Mouse (Mus musculus) spleen, postnatal 10 days (tissue): ENCODE data around the gene D10Wsu102e.
"Not testable (repeated sequence)": the region's sequence is repeated elsewhere in the genome, so short reads cannot be mapped to it uniquely, and the experiment has no call there.

Experiments used
- DNase-seq, 2 experiments: peaks; one replicate each; pipeline ENCODE4 v3.0.0; 2021 to 2022; ENCODE audit warnings: low spot score in 2 of 2

D10Wsu102e gene

GRCm38 (mm10) chr10:83385330-83385910 lies 25.4 kb downstream of the D10Wsu102e start:
- no peak for DNase-seq

GRCm38 (mm10) chr10:83397336-83397735 lies 37.3 kb downstream of the D10Wsu102e start:
- no peak for DNase-seq

- not testable (repeated sequence) for DNase-seq
Observed at GRCm38 (mm10) chr10:83400896-83401295, 40.9 kb downstream of the D10Wsu102e start.

- no peak for DNase-seq
Observed at GRCm38 (mm10) chr10:83405031-83405430, 45.0 kb downstream of the D10Wsu102e start.

- DNase-seq: no peak
Observed at GRCm38 (mm10) chr10:83405711-83406110, 45.7 kb downstream of the D10Wsu102e start.

- DNase-seq: no peak
Observed at GRCm38 (mm10) chr10:83407141-83407540, 47.1 kb downstream of the D10Wsu102e start.

- not testable (repeated sequence) for DNase-seq
Observed at GRCm38 (mm10) chr10:83418466-83418865, 58.4 kb downstream of the D10Wsu102e start.

GRCm38 (mm10) chr10:83448582-83448981 lies 88.6 kb downstream of the D10Wsu102e start:
- no peak for DNase-seq

- no peak for DNase-seq
Observed at GRCm38 (mm10) chr10:83457531-83457930, 97.5 kb downstream of the D10Wsu102e start.

GRCm38 (mm10) chr10:83475226-83475625 lies 115.2 kb downstream of the D10Wsu102e start:
- DNase-seq: no peak

- DNase-seq: no peak
Observed at GRCm38 (mm10) chr10:83477286-83477685, 117.3 kb downstream of the D10Wsu102e start.

GRCm38 (mm10) chr10:83490506-83490905 lies 130.5 kb downstream of the D10Wsu102e start:
- no peak for DNase-seq

- no peak for DNase-seq
Observed at GRCm38 (mm10) chr10:83497321-83497720, 137.3 kb downstream of the D10Wsu102e start.

GRCm38 (mm10) chr10:83508962-83509660 lies 149.1 kb downstream of the D10Wsu102e start:
- DNase-seq: peak in 1 of 2 experiments; percentile 39

GRCm38 (mm10) chr10:83511304-83511703 lies 151.3 kb downstream of the D10Wsu102e start:
- DNase-seq: no peak

- no peak for DNase-seq
Observed at GRCm38 (mm10) chr10:83513736-83514135, 153.7 kb downstream of the D10Wsu102e start.

GRCm38 (mm10) chr10:83520990-83521389 lies 161.0 kb downstream of the D10Wsu102e start:
- no peak for DNase-seq

GRCm38 (mm10) chr10:83524238-83524637 lies 164.2 kb downstream of the D10Wsu102e start:
- not testable (repeated sequence) for DNase-seq

- no peak for DNase-seq
Observed at GRCm38 (mm10) chr10:83530384-83530967, 170.5 kb downstream of the D10Wsu102e start.

- no peak for DNase-seq
Observed at GRCm38 (mm10) chr10:83533258-83533909, 173.4 kb downstream of the D10Wsu102e start.

GRCm38 (mm10) chr10:83533910-83534283 lies 173.9 kb downstream of the D10Wsu102e start, which contains the start of gene Aldh1l2:
TSS of gene Aldh1l2 (minus strand) at chr10:83534140.
- DNase-seq: peak; percentile 13 to 59

- no peak for DNase-seq
Observed at GRCm38 (mm10) chr10:83536436-83536835, 176.4 kb downstream of the D10Wsu102e start.
